Mouse (Mus musculus) hindbrain, embryonic 14.5 days (tissue): ENCODE measurements around the gene Adgrg1. TPM values are rescaled to one million over a fixed set of nuclear protein-coding genes. Genes with fewer than 3 reads are reported as not detected.

Experiments
- ATAC-seq: fragments of 200-750 bp; cut with Nextera tagmentation; 2 replicates; pipeline ENCODE4 v1.8.0; 2017; ENCODE audit warnings: moderate number of reproducible peaks, mild to moderate bottlenecking, moderate TSS enrichment, moderate library complexity; ENCODE audit not compliant: low FRiP score
- DNase-seq: peaks from one replicate; pipeline ENCODE4 v3.0.0-alpha.2; 2015; ENCODE audit warnings: low spot score
- H3K27ac ChIP-seq: fragments of 300-500 bp; sonication (generic); 2 replicates; pipeline ENCODE4 v1.5.1; 2014; ENCODE audit warnings: mild to moderate bottlenecking, moderate library complexity
- H3K27me3 ChIP-seq: fragments of 300-500 bp; sonication (generic); 2 replicates; pipeline ENCODE4 v1.6.1; 2014; ENCODE audit warnings: mild to moderate bottlenecking, low read length, mixed read lengths; ENCODE audit not compliant: control insufficient read depth, insufficient read depth
- H3K36me3 ChIP-seq: fragments of 300-500 bp; sonication (generic); replicated peaks from 2 replicates; pipeline ENCODE4 v1.6.1; 2014; ENCODE audit not compliant: control insufficient read depth, insufficient read depth
- H3K4me1 ChIP-seq: fragments of 300-500 bp; sonication (generic); replicated peaks from 2 replicates; pipeline ENCODE4 v1.6.1; 2014; ENCODE audit warnings: antibody characterized with exemption, low read length, mixed read lengths; ENCODE audit not compliant: control insufficient read depth, insufficient read depth
- H3K4me2 ChIP-seq: fragments of 300-500 bp; sonication (generic); replicated peaks from 2 replicates; pipeline ENCODE4 v1.6.1; 2014; ENCODE audit warnings: mild to moderate bottlenecking, moderate library complexity
- H3K4me3 ChIP-seq: fragments of 300-500 bp; sonication (generic); replicated peaks from 2 replicates; pipeline ENCODE4 v1.5.1; 2014; ENCODE audit warnings: mild to moderate bottlenecking, low read length
- H3K9ac ChIP-seq: fragments of 300-500 bp; sonication (generic); 2 replicates; pipeline ENCODE4 v1.6.1; 2014
- H3K9me3 ChIP-seq: fragments of 300-500 bp; sonication (generic); 2 replicates; pipeline ENCODE4 v1.6.1; 2016; ENCODE audit warnings: low read length; ENCODE audit not compliant: control insufficient read depth
- WGBS: fragments of 180-500 bp; shearing (Covaris S2); extraction: QIAGEN DNeasy Blood & Tissue Kit; methylation state at CpG from one replicate; pipeline ENCODE4 v1.1.7; 2014; 5-methylcytosine and 5-hydroxymethylcytosine counted together
- polyA plus RNA-seq: library from polyadenylated mRNA; unstranded; fragments of >200 nt; fragmentation: Nextera tagmentation; extraction: Ambion mirVana; gene quantifications from 2 replicates; pipeline ENCODE4 v1.2.1, GENCODE M21; 2014

The Adgrg1 gene
- polyA plus RNA-seq, 1 experiment from 2014 or later: 115 TPM

- no peak for ATAC-seq
- Histone ChIP-seq H3K9ac (no peak overlapping the region), H3K4me2 (no peak overlapping the region), H3K36me3 (no peaks in the 10 kb centered on the region), H3K4me3 (no peak overlapping the region), H3K27me3 (no peaks in the 10 kb centered on the region), H3K9me3 (no peaks in the 10 kb centered on the region), H3K4me1 (no peaks in the 10 kb centered on the region), H3K27ac (no peak overlapping the region)
- 78% methylated on average over 3 of the region's 3 CpGs for WGBS
- no peak for DNase-seq
Measured at GRCm38 (mm10) chr8:94967554-94967953, 7.0 kb upstream of the Adgrg1 start.

DNA sequence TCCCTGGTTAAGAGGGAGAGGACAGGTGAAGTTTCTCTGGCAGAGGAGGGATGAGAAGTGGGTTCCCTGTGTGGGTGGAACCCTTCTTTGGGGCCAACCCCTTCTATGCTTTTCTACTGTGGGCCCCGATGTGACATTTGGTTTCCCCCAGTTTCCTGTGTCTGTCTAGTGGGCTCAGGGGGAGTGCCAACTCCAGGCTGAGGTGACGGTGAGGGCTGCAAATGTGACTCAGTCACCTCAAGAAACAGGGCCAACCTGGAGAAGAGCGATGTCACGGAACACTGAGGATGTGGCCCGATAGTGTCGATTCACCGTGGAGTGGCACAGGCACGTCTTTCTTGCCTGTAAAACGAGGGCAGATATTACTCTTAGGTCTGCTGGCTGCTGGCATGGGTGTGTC lies 1.3 kb upstream of the Adgrg1 start:
- Histone ChIP-seq H3K27me3 (no peaks in the 10 kb centered on the region), H3K27ac (no peak overlapping the region), H3K4me2 (no peak overlapping the region), H3K4me1 (peaks cover 16% of the 10 kb centered on the region), H3K9me3 (no peaks in the 10 kb centered on the region), H3K4me3 (no peak overlapping the region), H3K9ac (no peak overlapping the region), H3K36me3 (no peaks in the 10 kb centered on the region)
- ATAC-seq: no peak
- DNase-seq: no peak
- WGBS: 91% methylated on average over 9 of the region's 9 CpGs

DNA sequence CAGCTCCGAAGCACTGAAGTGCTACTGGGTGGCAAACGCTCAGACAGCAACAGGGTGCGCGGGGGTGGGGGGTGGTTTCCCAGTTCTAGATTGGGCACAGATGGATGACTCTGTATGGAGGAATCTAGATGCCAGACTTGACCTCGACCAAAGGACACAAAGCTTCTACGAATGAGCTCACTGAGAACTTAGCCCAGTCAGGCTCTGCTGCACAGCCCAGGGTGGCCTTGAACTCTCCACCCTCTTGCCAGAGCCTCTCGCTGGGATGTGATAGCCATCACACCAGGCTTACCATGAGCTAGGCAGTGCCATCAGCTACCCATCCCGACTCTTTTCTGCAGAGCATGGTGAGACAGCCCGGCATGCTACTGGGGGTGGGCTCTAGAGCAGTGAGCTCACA lies 765 bp upstream of the Adgrg1 start:
- ATAC-seq: no peak
- WGBS: 87% methylated on average over 9 of the region's 9 CpGs
- DNase-seq: no peak

DNA sequence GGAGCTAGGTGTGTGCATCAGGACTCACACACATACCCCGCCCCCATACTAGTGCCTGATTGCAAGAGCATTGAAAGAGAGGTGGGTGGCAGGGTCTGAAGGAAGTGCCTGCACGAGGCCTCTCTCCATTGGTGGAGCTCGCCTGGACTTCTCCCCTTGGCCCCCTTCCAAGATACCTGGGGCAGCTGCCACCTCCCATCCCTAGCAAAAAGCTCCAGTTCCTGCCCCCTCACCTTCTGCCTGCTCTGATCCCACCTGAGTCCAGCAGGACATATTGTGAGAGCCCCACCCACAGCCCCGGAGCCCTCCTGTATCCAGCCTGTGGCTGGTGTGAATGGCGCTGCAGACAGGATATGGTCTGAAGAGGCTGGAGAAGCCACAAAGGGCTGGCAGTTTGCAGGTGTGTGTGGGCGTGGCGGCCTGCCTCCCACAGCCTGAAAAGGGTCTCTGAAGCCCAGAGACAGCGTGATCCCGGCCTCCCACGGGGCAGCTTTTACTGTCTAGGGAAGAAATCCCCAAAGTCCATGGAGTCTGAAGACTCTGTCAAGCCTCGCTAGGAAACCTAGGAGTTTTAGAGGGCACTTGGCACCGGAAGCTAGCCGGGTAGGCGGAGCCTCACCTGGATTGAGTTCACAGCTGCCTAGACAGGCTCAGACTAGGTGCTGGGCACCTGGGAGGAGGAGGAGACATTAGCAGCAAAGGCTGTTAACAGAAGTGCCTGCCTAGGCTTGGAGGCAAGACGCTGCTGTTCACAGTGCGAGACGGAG lies 2.3 kb downstream of the Adgrg1 start:
- H3K4me3 ChIP-seq: peak overlapping the region; percentile 6; the same call in 1 of the 2 replicates
- peak overlapping the region; percentile 26; the same call in 1 of the 2 replicates for H3K27ac ChIP-seq
- peaks cover 32% of the 10 kb centered on the region for H3K4me1 ChIP-seq
- 22% methylated on average over 17 of the region's 17 CpGs for WGBS
- peak overlapping the region; percentile 31 for H3K9ac ChIP-seq
- DNase-seq (no peak), ATAC-seq (no peak)
- H3K4me2 ChIP-seq: peak overlapping the region; percentile 35
- H3K9me3 ChIP-seq: no peaks in the 10 kb centered on the region
- no peaks in the 10 kb centered on the region for H3K27me3 ChIP-seq
- H3K36me3 ChIP-seq: no peaks in the 10 kb centered on the region

More for the DNA sequence above, 765 bp upstream of the Adgrg1 start:
- no peaks in the 10 kb centered on the region for H3K36me3 ChIP-seq
- H3K27ac ChIP-seq: no peak overlapping the region
- H3K4me1 ChIP-seq: peaks cover 19% of the 10 kb centered on the region
- H3K4me2 ChIP-seq: no peak overlapping the region
- H3K4me3 ChIP-seq: no peak overlapping the region
- H3K9ac ChIP-seq: no peak overlapping the region
- no peaks in the 10 kb centered on the region for H3K9me3 ChIP-seq
- no peaks in the 10 kb centered on the region for H3K27me3 ChIP-seq

GRCm38 (mm10) chr8:94978131-94978530 lies 3.6 kb downstream of the Adgrg1 start:
- Histone ChIP-seq H3K9ac (no peak overlapping the region), H3K27me3 (no peaks in the 10 kb centered on the region), H3K36me3 (no peaks in the 10 kb centered on the region), H3K4me2 (no peak overlapping the region; the same call in 1 of the 2 replicates), H3K9me3 (no peaks in the 10 kb centered on the region), H3K4me3 (no peak overlapping the region), H3K4me1 (peaks cover 42% of the 10 kb centered on the region), H3K27ac (peak overlapping the region; percentile 14)
- WGBS: 14% methylated on average over 9 of the region's 9 CpGs
- DNase-seq (no peak), ATAC-seq (peak; percentile 45; the same call in 1 of the 2 replicates)

GRCm38 (mm10) chr8:94978593-94979319 lies 4.2 kb downstream of the Adgrg1 start:
- no peaks in the 10 kb centered on the region for H3K27me3 ChIP-seq
- H3K4me1 ChIP-seq: peaks cover 48% of the 10 kb centered on the region
- no peak overlapping the region for H3K4me3 ChIP-seq
- H3K9ac ChIP-seq: no peak overlapping the region
- no peaks in the 10 kb centered on the region for H3K9me3 ChIP-seq
- 70% methylated on average over 13 of the region's 13 CpGs for WGBS
- H3K36me3 ChIP-seq: no peaks in the 10 kb centered on the region
- ATAC-seq (no peak), DNase-seq (no peak)
- H3K4me2 ChIP-seq: no peak overlapping the region; the same call in 1 of the 2 replicates
- H3K27ac ChIP-seq: no peak overlapping the region; the same call in 1 of the 2 replicates

DNA sequence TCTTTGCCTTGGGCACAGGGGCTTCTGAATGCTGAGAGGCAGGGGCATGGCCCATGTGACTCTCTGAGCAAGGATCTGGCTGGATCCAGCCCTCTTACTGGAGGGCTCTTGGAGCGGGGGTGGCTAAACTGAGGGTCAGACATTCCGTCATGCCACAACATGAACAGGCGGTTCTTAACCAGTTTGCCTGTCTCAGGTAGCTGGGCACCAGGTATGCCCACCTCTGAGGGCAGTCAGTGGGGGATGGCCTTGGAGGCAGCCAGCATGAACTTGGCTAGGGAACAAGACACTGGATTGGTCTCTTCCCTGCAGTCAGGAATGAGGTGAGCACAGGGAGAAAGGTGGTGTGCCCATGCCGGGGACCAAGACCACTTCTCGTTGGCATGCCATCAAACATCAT lies 5.6 kb downstream of the Adgrg1 start:
- no peak overlapping the region for H3K9ac ChIP-seq
- ATAC-seq: no peak
- peaks cover 59% of the 10 kb centered on the region for H3K4me1 ChIP-seq
- H3K4me3 ChIP-seq: no peak overlapping the region
- DNase-seq: no peak
- no peaks in the 10 kb centered on the region for H3K27me3 ChIP-seq
- H3K4me2 ChIP-seq: no peak overlapping the region
- WGBS: 94% methylated on average over 5 of the region's 5 CpGs
- H3K36me3 ChIP-seq: no peaks in the 10 kb centered on the region
- no peaks in the 10 kb centered on the region for H3K9me3 ChIP-seq
- no peak overlapping the region for H3K27ac ChIP-seq

DNA sequence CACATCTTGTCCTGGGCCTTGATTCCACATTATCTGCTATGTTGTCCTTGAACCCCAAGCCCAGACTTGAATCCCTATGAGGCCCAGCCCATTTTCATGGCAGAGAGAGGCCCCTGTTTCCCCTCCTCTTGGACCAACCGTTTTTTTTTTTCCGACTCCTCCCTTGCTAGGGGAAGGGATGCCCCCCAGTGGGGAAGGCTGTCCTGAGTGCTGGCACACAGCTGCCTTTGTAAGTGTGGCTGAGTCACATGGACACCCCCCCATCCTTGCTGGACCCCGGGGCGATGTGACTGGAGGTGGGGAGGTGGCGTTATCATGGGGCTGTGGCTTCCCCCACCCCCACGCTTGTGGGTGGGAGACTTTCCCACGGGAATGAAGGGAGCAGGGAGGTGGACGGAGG lies 6.4 kb downstream of the Adgrg1 start:
- H3K27ac ChIP-seq: no peak overlapping the region
- ATAC-seq: no peak

GRCm38 (mm10) chr8:94981848-94982247 lies 7.3 kb downstream of the Adgrg1 start:
- 36% methylated on average over 7 of the region's 7 CpGs for WGBS

More for the DNA sequence above, 6.4 kb downstream of the Adgrg1 start:
- Histone ChIP-seq H3K4me3 (no peak overlapping the region), H3K9ac (no peak overlapping the region), H3K4me2 (no peak overlapping the region), H3K27me3 (no peaks in the 10 kb centered on the region), H3K4me1 (peaks cover 59% of the 10 kb centered on the region), H3K36me3 (no peaks in the 10 kb centered on the region), H3K9me3 (no peaks in the 10 kb centered on the region)
- DNase-seq: no peak
- WGBS: 61% methylated on average over 8 of the region's 8 CpGs

More at GRCm38 (mm10) chr8:94981848-94982247, 7.3 kb downstream of the Adgrg1 start:
- H3K4me3 ChIP-seq: no peak overlapping the region
- DNase-seq: peak; percentile 56
- H3K27ac ChIP-seq: peak overlapping the region; percentile 55
- H3K4me2 ChIP-seq: no peak overlapping the region
- 0 out of 2 replicates have a peak, but pooled peaks have one; percentile 12 for ATAC-seq
- H3K9me3 ChIP-seq: no peaks in the 10 kb centered on the region
- H3K36me3 ChIP-seq: no peaks in the 10 kb centered on the region
- no peak overlapping the region for H3K9ac ChIP-seq
- no peaks in the 10 kb centered on the region for H3K27me3 ChIP-seq
- H3K4me1 ChIP-seq: peaks cover 63% of the 10 kb centered on the region
